Mouse (Mus musculus): ENCODE measurements around the gene Sall4.
A peak's percentile ranks its signal among the peaks of the same experiment; 100 is the strongest.
"Not testable (repeated sequence)": the region's sequence is repeated elsewhere in the genome, so short reads cannot be mapped to it uniquely, and the experiment has no call there.

Gene Sall4

GRCm38 (mm10) chr2:168744406-168744805, 23.3 kb downstream of the Sall4 start:
- DNase-seq (ENCODE audit: low spot score in 2 of 2): not testable (repeated sequence)

- DNase-seq (ENCODE audit: low spot score in 2 of 2): no peak
Observed at GRCm38 (mm10) chr2:168742649-168743048, 25.1 kb downstream of the Sall4 start.

GRCm38 (mm10) chr2:168742059-168742627, 25.6 kb downstream of the Sall4 start, which contains the start of gene Atp9a:
Atp9a (minus strand) TSS chr2:168742409.
- no peak for DNase-seq (ENCODE audit: low spot score in 2 of 2)

GRCm38 (mm10) chr2:168741273-168742058, 26.3 kb downstream of the Sall4 start:
- DNase-seq (ENCODE audit: low spot score in 2 of 2): peak; percentile 25 to 27

DNA sequence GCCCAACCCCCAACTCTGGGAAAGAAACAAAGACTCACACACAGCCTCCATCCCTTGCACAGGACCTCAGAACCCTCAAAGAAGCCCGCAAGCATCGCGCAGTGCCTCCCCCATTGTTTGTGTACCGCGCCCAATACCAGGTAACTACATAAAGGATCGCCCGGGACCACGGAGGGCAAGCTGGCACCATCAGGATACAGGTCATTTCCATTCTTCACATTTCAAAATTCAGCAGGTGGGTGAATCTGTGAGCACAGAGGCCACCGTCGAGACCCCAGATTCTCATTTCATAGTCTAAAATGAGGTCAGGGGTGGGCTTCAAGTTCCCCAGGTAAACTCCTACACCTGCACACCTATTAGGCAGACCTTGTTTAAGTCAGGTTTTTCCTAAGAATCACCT, 27.2 kb downstream of the Sall4 start:
- DNase-seq (ENCODE audit: low spot score in 2 of 2): no peak

DNA sequence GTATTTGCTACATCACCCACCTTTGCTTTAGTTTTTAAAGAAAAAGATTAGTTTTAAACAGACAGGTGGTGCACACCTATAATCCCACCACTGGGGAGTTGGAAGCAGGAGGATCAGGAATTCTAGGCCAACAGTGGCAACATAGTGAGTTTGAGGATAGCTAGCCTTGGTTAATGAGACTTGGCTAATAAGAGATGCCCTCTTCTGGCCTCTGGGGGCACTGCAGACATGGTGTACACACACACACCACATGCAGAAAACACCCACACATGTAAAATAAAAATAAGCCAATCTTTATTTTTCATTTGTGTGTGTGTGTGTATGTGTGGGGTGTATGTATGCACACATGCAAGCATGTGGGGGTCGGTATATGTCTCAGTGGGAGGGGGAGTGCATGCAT, 28.9 kb downstream of the Sall4 start:
- no peak for DNase-seq (ENCODE audit: low spot score in 2 of 2)

- DNase-seq (ENCODE audit: low spot score in 2 of 2): no peak
Observed at GRCm38 (mm10) chr2:168737878-168738277, 29.9 kb downstream of the Sall4 start.

- DNase-seq (ENCODE audit: low spot score in 2 of 2): no peak
Observed at GRCm38 (mm10) chr2:168734023-168734422, 33.7 kb downstream of the Sall4 start.

DNA sequence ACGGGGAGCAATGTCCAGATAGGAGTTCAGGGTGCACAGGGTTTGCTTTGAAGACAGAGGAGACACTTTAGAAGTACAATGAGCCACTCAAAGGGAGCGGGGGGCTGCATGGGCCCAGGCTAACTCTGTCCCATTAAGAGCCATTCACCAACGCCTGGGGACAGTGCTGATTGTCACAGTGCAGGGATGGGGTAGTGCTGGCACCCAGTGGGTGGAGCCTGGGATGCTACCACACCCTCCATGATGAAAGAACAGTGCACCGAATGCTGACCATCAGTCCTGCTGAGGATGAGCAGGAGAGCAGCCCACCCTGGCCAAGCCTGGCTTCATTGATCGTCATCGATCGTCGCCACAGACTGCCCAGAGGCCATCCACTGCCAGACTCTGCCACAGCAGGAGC, 36.5 kb downstream of the Sall4 start:
- no peak for DNase-seq (ENCODE audit: low spot score in 2 of 2)

DNA sequence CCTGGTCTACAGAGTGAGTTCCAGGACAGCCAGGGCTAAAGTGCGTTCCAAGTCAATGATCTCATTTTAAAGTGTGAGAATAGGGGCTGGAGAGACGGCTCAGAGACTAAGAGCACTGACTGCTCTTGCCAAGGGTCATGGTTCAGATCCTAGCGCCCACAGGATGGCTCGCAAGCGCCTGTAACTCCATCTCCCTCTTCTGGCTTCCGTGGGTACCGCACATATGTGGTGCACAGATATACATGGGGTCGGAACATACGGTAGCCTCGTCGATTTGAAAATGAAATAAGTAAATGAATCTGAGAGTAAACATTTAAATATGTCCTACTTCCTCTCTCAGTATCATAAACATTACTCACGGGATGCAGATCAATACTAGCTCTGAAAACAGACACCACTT, 38.0 kb downstream of the Sall4 start:
- DNase-seq (ENCODE audit: low spot score in 2 of 2): no peak

GRCm38 (mm10) chr2:168728045-168728444, 39.7 kb downstream of the Sall4 start:
- DNase-seq (ENCODE audit: low spot score in 2 of 2): no peak

- DNase-seq (ENCODE audit: low spot score in 2 of 2): no peak
Observed at GRCm38 (mm10) chr2:168726007-168726406, 41.7 kb downstream of the Sall4 start.

DNA sequence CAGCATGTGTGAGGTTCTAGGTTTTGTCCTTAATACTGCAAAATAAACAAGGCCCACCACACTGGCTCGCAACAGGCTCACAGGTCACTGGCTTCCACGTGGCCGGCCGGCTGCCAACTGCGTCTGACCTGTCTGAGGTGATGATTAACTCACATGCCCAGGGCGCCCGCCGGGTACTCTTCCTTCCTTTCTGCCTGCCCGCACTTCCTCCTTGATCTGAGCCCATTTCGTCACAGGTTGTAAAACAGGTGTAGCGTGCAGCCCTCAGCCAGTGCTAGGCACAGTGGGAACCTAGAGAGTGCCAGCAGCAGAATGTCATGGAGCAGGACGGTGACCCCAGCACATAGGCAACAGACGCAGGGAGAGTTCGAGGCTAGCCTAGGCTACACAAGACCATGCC, 46.4 kb downstream of the Sall4 start:
- DNase-seq (ENCODE audit: low spot score in 2 of 2): no peak

- no peak for DNase-seq (ENCODE audit: low spot score in 2 of 2)
Observed at GRCm38 (mm10) chr2:168719742-168720141, 48.0 kb downstream of the Sall4 start.

DNA sequence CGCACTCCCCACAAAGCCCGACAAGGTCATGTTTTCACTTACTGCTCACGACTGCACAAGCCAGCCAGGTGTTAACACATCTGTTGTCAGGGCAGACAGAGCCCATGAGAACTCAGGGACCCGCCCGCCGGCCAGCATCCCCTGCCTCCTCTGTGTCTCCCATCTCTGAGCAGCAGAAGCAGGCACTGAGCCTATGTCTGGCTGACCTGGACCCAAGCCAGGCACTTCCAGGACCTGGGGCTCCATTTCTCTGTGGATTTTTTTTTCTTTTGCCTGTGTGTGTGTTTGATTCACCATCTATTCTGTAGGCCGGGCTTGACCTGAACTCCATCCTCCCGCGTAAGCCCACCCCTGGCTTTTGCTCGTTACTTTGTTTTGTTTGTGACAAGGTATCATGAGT, 49.0 kb downstream of the Sall4 start:
- no peak for DNase-seq (ENCODE audit: low spot score in 2 of 2)

GRCm38 (mm10) chr2:168718267-168718666, 49.5 kb downstream of the Sall4 start:
- no peak for DNase-seq (ENCODE audit: low spot score in 2 of 2)

- DNase-seq (ENCODE audit: low spot score in 2 of 2): no peak
Observed at GRCm38 (mm10) chr2:168712199-168713176, 55.3 kb downstream of the Sall4 start.

DNA sequence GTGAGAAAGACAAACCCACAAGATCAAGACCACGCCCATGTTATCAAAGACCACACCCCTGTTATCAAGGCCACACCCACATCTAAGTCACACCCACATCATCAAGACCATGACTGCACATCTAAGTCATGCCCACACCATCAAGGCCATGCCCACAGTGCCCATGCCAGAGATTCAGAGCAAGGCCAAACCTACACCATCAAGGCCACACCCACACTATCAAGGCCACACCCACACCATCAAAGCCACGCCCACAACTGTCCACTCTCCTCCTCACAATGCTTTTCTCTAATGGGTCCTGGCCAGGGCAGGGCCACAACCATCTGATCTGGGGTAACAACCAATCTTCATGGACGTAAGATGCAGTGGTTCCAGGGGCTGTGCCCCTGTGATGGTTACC, 56.8 kb downstream of the Sall4 start:
- no peak for DNase-seq (ENCODE audit: low spot score in 2 of 2)

- no peak for DNase-seq (ENCODE audit: low spot score in 2 of 2)
Observed at GRCm38 (mm10) chr2:168707766-168708165, 60.0 kb downstream of the Sall4 start.

DNA sequence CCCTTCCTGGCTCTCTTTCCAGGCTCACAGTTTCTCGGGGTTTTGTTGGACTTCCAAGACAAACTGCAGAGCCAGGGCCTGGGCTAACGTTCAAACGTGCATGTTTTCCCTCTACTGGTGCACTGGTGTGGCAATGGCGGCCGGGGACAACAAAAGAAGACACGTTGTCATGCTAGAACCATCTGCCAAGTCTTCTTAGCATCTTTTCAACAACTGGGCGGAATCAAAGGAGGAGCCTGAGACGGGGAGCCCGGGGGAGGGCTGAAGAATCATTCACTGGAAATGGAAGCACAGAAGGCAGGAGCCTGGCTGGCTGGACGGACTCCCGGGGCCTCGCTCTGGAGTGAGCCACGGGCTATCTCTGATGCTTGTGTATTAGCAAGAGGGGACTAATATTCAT, 65.5 kb downstream of the Sall4 start:
- DNase-seq (ENCODE audit: low spot score in 2 of 2): no peak

Measured in spleen, postnatal 36 days (tissue).